Mouse (Mus musculus): Measurements from ENCODE around the gene Rack1. TPM values are rescaled to one million over a fixed set of nuclear protein-coding genes. Genes with fewer than 3 reads are reported as not detected.
"Not testable (repeated sequence)": the region's sequence is repeated elsewhere in the genome, so short reads cannot be mapped to it uniquely, and the experiment has no call there.

Rack1 gene
- polyA plus RNA-seq (2015; fragmentation: Nextera tagmentation; extraction: Ambion mirVana): 732 and 795 TPM in 2 replicates

DNA sequence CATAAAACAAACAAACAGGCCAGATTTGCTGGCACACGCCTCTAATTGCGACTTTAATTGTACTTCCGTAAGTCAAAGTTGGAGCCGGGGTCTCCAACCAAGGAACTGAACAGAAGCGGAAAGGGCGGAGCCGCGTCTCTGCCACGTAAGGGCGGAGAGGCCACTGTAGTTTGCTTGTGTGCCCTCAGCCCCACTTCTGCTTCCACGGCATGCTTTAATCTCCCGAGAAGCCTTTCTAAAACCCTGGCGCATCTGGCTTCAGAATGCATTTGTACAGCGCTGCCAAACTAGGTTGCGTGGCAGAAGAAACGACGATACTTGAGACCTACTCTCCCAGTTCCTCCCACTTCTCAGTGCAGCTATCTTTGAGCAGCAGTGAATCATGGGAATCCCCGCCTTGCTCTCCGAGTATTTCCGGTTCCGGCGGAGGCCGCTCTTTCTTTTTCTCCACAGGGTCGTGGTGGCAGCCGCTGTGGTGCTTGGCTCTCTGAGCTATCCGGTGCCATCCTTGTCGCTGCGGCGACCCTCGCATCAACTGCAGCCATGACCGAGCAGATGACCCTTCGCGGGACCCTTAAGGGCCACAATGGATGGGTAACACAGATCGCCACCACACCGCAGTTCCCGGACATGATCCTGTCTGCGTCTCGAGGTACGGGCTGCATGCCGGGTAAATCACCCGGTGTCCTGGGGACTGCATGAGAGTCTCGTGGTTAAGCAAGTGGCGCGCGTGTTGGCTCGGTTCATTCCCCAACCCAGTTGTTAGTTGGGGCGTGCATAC lies at the start of gene Rack1:
Rack1 (plus strand) TSS at position 412 of the 781 bp plus-strand sequence.
- Histone ChIP-seq H3K27ac (peak within 1 kb of the TSS; percentile 97), H3K27me3 (ENCODE audit: insufficient read depth, low read length) (no peaks in the 10 kb centered on the region), H3K4me3 (replicated peaks; ENCODE audit: low read depth, low read length) (peak within 1 kb of the TSS; percentile 87), H3K9me3 (replicated peaks; ENCODE audit: low read length) (no peaks in the 10 kb centered on the region), H3K9ac (ENCODE audit: low read depth, low read length) (peak within 1 kb of the TSS; percentile 88), H3K4me2 (ENCODE audit: low read length) (peak within 1 kb of the TSS; percentile 93), H3K36me3 (ENCODE audit: insufficient read depth, low read length) (peaks cover 33% of the 10 kb centered on the region), H3K4me1 (replicated peaks; ENCODE audit: insufficient read depth, low read length) (peaks cover 12% of the 10 kb centered on the region)
- peak; percentile 98 for DNase-seq (ENCODE audit: low spot score)
- WGBS: 1% methylated on average over 47 of the region's 47 CpGs
- no peak for TF ChIP-seq CTCF (IDR thresholded peaks at IDR 0.05; ENCODE audit: low read depth)
- ATAC-seq (replicated peaks; ENCODE audit: low FRiP score, low read depth): peak; percentile 89

DNA sequence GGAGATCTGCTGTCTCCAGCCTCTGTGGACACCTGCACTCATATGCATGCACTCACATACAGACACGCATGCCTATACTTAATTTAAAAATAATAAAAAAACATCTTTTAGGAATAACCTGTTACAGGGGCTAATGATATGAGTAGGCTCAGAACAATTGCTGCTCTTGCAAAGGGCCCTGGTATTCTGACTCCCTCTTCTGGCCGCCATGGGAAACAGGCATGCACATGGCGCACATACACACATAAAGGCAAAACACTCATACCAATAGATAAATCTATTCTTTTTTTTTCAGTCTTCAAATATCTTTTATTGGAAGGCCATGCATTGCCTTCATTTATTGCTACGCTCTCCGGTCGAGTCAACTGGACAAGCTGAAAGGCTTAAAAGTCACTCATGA lies 49.7 kb upstream of the Rack1 start:
- H3K9ac ChIP-seq (ENCODE audit: low read depth, low read length): no peak overlapping the region
- ATAC-seq (replicated peaks; ENCODE audit: low FRiP score, low read depth): no peak
- no peaks in the 10 kb centered on the region for H3K4me1 ChIP-seq (replicated peaks; ENCODE audit: insufficient read depth, low read length)
- no peak overlapping the region for H3K4me2 ChIP-seq (ENCODE audit: low read length)
- no peaks in the 10 kb centered on the region for H3K36me3 ChIP-seq (ENCODE audit: insufficient read depth, low read length)
- no peak for TF ChIP-seq CTCF (IDR thresholded peaks at IDR 0.05; ENCODE audit: low read depth)
- H3K27ac ChIP-seq: no peak overlapping the region
- no peaks in the 10 kb centered on the region for H3K27me3 ChIP-seq (ENCODE audit: insufficient read depth, low read length)
- WGBS: 93% methylated on average over 6 of the region's 6 CpGs
- DNase-seq (ENCODE audit: low spot score): no peak
- H3K4me3 ChIP-seq (replicated peaks; ENCODE audit: low read depth, low read length): no peak overlapping the region
- no peaks in the 10 kb centered on the region for H3K9me3 ChIP-seq (replicated peaks; ENCODE audit: low read length)

DNA sequence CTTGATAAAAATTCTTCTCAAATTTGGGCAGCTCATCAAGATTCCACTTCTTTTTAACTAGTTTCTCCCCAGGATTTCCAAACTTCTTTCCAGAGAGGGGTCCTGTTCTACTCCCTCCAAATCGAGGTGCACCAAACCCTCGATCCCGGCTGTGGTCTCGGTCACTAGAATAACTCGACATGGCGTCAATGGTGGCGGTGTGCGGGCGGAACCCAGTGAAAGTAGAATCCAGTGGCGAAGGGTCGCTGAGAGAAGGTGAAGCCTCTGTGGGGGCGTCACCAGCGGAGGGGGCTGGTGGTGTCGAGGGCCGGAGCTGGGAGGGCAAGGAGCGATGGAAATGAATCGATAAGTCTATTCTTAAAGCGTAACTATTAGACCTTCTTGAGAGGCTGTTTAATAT lies 46.6 kb upstream of the Rack1 start:
- not testable (repeated sequence) for H3K4me3 ChIP-seq (replicated peaks; ENCODE audit: low read depth, low read length); H3K4me2 ChIP-seq (ENCODE audit: low read length); H3K9me3 ChIP-seq (replicated peaks; ENCODE audit: low read length); H3K9ac ChIP-seq (ENCODE audit: low read depth, low read length); H3K36me3 ChIP-seq (ENCODE audit: insufficient read depth, low read length); H3K27ac ChIP-seq; ATAC-seq (replicated peaks; ENCODE audit: low FRiP score, low read depth); H3K4me1 ChIP-seq (replicated peaks; ENCODE audit: insufficient read depth, low read length); DNase-seq (ENCODE audit: low spot score); H3K27me3 ChIP-seq (ENCODE audit: insufficient read depth, low read length)
- 92% methylated on average over 18 of the region's 18 CpGs for WGBS

DNA sequence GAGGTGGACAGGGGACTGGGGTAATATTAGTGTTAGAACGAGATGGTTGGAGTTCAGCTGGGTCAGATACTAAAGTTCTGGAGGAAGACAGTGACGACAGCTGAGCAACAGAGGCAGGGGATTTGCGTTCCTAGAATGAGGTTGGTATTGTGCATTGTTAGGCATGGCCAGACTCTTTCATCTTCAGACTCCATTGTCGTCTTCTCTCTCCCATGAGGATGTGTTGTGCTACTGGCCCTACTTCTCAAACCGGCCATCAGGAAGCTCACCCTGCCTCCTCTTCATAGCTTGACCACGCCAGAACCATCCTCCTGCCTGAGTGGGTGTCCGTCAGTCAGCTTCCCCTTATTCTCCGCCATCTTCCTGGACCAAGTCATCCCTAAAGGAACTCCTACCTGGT lies 41.1 kb upstream of the Rack1 start:
- no peak for ATAC-seq (replicated peaks; ENCODE audit: low FRiP score, low read depth)
- H3K4me2 ChIP-seq (ENCODE audit: low read length): no peak overlapping the region
- H3K27me3 ChIP-seq (ENCODE audit: insufficient read depth, low read length): no peaks in the 10 kb centered on the region
- no peak overlapping the region for H3K27ac ChIP-seq
- H3K4me3 ChIP-seq (replicated peaks; ENCODE audit: low read depth, low read length): no peak overlapping the region
- WGBS: 88% methylated on average over 8 of the region's 8 CpGs
- no peaks in the 10 kb centered on the region for H3K36me3 ChIP-seq (ENCODE audit: insufficient read depth, low read length)
- H3K9me3 ChIP-seq (replicated peaks; ENCODE audit: low read length): no peaks in the 10 kb centered on the region
- TF ChIP-seq CTCF (IDR thresholded peaks at IDR 0.05; ENCODE audit: low read depth): no peak
- no peaks in the 10 kb centered on the region for H3K4me1 ChIP-seq (replicated peaks; ENCODE audit: insufficient read depth, low read length)
- DNase-seq (ENCODE audit: low spot score): no peak
- H3K9ac ChIP-seq (ENCODE audit: low read depth, low read length): no peak overlapping the region

DNA sequence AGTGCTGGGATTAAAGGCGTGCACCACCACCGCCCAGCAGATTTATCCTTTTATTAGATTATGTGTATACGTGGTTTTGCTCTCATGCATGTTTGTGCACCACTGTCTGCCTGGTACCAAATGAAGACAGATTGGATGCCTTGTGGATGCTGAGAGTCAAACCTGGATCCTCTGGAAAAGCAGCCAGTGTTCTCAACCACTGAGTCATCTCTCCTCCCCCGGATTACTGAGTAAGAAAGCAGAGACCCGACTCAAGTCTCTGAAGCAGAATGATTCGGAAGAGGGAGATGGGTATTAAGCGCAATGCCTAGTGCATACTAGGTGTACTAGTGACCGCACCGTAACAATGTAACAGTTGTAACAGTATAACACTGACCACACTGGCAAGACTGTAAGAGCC lies 36.0 kb upstream of the Rack1 start:
- no peaks in the 10 kb centered on the region for H3K27me3 ChIP-seq (ENCODE audit: insufficient read depth, low read length)
- TF ChIP-seq CTCF (IDR thresholded peaks at IDR 0.05; ENCODE audit: low read depth): no peak
- no peak overlapping the region for H3K4me2 ChIP-seq (ENCODE audit: low read length)
- H3K27ac ChIP-seq: no peak overlapping the region
- ATAC-seq (replicated peaks; ENCODE audit: low FRiP score, low read depth) (no peak), DNase-seq (ENCODE audit: low spot score) (no peak)
- H3K9ac ChIP-seq (ENCODE audit: low read depth, low read length): no peak overlapping the region
- no peaks in the 10 kb centered on the region for H3K36me3 ChIP-seq (ENCODE audit: insufficient read depth, low read length)
- H3K4me1 ChIP-seq (replicated peaks; ENCODE audit: insufficient read depth, low read length): no peaks in the 10 kb centered on the region
- H3K9me3 ChIP-seq (replicated peaks; ENCODE audit: low read length): no peaks in the 10 kb centered on the region
- WGBS: 77% methylated on average over 9 of the region's 9 CpGs
- H3K4me3 ChIP-seq (replicated peaks; ENCODE audit: low read depth, low read length): no peak overlapping the region

DNA sequence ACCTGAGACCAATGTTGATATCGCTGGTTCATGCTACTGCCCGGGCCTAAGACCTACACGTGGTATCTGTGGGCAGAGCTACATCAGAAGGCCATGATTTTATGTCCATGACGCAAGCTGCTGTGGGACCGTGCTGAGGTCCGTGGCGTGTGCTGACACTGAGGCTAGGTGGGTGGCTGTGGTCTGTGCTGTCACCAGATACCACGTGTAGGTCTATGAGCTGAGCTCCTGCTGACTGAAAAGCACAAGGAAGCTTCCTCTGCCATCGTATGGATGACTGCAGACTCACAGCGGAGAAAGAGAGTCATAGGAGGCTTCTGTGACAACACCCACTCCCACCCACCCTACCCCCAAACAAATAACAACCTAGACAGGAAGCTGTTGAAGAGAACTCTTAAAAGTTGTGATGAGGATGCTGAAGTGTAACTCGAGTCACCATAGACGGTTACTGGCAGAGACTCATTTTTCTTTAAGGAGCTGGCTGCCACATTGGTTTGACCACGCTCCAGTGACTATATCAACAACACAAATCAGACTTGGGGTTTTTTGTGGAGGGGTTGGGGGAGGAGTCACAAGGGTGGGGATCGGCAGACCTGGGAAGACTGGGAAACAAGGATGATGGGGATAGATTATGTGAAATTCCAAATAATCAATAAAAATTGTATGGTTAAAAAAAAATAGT lies 32.8 kb upstream of the Rack1 start:
- Histone ChIP-seq H3K27ac (no peak overlapping the region), H3K4me1 (replicated peaks; ENCODE audit: insufficient read depth, low read length) (no peaks in the 10 kb centered on the region), H3K4me3 (replicated peaks; ENCODE audit: low read depth, low read length) (no peak overlapping the region), H3K36me3 (ENCODE audit: insufficient read depth, low read length) (no peaks in the 10 kb centered on the region), H3K9ac (ENCODE audit: low read depth, low read length) (no peak overlapping the region), H3K27me3 (ENCODE audit: insufficient read depth, low read length) (no peaks in the 10 kb centered on the region), H3K4me2 (ENCODE audit: low read length) (no peak overlapping the region), H3K9me3 (replicated peaks; ENCODE audit: low read length) (no peaks in the 10 kb centered on the region)
- ATAC-seq (replicated peaks; ENCODE audit: low FRiP score, low read depth) (peak; percentile 71), DNase-seq (ENCODE audit: low spot score) (peak; percentile 68)
- WGBS: 39% methylated on average over 14 of the region's 14 CpGs
- TF ChIP-seq CTCF (IDR thresholded peaks at IDR 0.05; ENCODE audit: low read depth): no peak

Data from kidney, postnatal 0 days (tissue).